Mouse (Mus musculus) urinary bladder, postnatal 4 days (tissue): ENCODE results near the gene Cep63.

Experiments used
- DNase-seq, 2 experiments: peaks; one replicate each; pipeline ENCODE4 v3.0.0; 2021 to 2022; ENCODE audit warnings: low spot score in 2 of 2

Cep63 gene

GRCm38 (mm10) chr9:102625983-102626838 lies at the start of gene Cep63, which contains the start of gene Anapc13:
Cep63 (minus strand) TSS chr9:102626534.
Anapc13 (plus strand) TSS chr9:102626296.
- DNase-seq = peak; percentile 96 to 99

- DNase-seq = no peak
Observed at GRCm38 (mm10) chr9:102675922-102676321, 49.6 kb upstream of the Cep63 start.

DNA sequence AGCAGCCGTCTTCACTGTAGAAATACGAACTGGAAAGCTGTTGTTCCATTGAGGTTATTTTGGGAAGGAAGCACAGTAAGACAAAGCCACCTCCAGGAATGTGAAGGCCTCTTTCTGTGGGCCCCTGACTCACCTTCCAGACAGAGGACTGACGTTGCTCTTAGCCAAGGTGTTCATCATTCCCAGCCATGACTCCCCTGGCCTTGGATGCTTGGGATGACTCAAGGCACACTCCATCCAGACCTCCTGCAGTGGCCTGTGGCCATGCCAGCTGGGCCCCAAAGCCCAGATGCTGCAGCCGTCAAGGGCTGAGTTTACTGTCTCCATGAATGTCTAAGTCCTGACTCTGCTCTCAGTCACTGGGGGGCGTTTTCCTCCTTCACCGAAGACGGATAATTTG lies 47.0 kb upstream of the Cep63 start:
- no peak for DNase-seq

DNA sequence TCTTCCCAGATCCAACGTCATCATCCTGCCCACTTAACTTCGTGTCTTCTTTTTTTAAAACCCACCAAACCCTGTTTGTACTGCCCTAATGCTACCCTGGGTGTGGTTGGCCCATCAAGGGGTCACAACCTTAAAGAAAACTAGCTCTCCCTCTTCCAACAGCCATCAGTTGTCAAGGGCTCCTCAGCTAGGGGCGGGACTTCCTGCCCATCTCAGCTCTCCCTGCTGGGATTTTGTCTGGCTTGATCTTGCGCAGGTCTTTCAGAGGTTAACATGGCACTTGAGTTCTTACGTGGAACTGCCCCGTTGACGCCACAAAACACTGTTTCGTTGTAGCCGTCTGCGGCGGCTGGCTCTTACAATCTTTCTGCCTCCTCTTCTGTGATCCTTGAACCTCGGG lies 42.6 kb upstream of the Cep63 start:
- no peak for DNase-seq

- DNase-seq = no peak
Observed at GRCm38 (mm10) chr9:102668115-102668514, 41.8 kb upstream of the Cep63 start.

GRCm38 (mm10) chr9:102656355-102657095 lies 30.2 kb upstream of the Cep63 start:
- no peak for DNase-seq

- DNase-seq = no peak
Observed at GRCm38 (mm10) chr9:102651199-102651720, 24.9 kb upstream of the Cep63 start.

GRCm38 (mm10) chr9:102650637-102651036 lies 24.3 kb upstream of the Cep63 start:
- no peak for DNase-seq

GRCm38 (mm10) chr9:102649917-102650527 lies 23.7 kb upstream of the Cep63 start:
- DNase-seq = no peak

GRCm38 (mm10) chr9:102647010-102647409 lies 20.7 kb upstream of the Cep63 start:
- DNase-seq = no peak

GRCm38 (mm10) chr9:102645119-102645695 lies 18.9 kb upstream of the Cep63 start:
- no peak for DNase-seq

- peak; percentile 78 to 83 for DNase-seq
Observed at GRCm38 (mm10) chr9:102643486-102644101, 17.3 kb upstream of the Cep63 start.

DNA sequence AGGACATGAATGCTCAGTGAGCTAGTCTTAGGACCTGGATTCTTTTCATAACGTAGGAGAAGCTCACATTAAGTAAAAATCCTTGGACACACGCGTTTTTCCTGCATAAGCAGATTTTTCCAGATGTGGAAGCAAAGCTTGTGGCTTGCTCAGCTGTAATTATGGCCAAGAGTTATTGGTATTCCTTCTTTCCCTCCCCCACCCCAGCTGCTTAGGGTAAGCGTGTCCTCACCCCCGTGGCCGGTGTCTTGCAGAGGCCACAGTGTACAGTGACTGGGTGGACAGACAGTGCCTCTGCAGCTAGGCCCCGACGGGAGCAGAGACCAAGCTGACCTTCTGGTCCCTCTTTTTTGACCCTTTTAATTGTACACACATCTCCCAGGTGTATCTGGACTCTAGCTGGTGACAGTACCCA lies 16.7 kb upstream of the Cep63 start:
- DNase-seq = no peak

GRCm38 (mm10) chr9:102641531-102641930 lies 15.2 kb upstream of the Cep63 start:
- no peak for DNase-seq

- DNase-seq = no peak
Observed at GRCm38 (mm10) chr9:102639510-102639909, 13.2 kb upstream of the Cep63 start.

DNA sequence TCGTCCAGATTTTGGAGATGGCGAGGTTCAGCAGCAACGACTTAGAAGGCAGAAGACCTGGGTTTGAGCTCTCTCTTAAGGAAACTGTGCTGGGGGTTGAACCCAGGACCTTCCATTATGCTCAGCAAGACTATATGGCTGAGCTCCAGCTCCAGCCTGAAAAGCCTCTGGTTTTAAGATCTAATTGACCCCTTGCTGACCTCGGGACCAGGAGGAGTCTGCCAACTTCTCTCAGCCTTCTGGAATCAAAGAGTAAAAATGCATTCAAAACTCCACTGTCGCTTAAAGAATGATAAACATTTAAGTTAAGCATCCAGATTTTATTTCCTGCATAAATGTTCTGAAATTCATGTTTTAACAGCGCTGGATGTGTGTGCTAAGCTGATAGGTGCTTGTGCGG lies 12.6 kb upstream of the Cep63 start:
- no peak for DNase-seq

GRCm38 (mm10) chr9:102637115-102637514 lies 10.8 kb upstream of the Cep63 start:
- DNase-seq = no peak

DNA sequence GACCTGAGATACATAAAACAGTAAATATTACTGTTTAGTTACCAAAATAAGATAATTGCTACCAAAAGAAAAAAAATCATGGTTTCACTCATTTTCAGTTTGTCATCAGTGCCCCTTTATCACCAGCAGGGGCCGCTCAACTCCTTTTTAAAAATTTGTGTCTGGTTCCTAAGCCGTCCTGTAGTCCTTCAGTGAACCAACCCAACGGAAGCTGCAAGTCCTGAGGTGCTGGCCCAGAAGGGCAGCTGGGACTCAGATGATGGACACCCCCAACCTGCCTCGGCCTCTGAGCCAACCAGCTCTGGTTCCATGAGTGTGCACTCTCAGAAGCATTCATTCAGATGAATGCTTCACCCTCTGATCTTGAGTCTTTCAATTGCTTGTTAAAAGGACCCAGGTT lies 10.2 kb upstream of the Cep63 start:
- peak in 1 of 2 experiments; percentile 64 for DNase-seq

DNA sequence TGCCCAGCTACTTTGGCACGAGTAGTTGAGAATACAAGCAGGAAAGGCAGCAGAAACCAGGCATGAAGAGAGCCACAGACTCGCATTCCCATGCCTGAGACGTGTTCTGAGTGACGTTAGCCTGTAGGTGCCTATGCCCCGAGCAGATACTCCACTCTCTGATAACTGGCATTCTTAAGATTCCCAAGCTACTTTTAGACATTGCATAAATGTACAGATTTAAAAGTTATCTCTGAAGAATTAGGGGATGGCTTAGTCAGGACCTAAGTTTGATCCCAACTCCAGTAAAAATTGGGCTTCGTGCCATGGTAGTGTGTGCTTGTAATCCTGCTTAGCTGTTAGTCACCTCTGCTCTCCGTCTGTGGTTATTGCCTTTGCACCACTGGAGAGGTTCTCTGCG lies 8.1 kb upstream of the Cep63 start:
- no peak for DNase-seq

DNA sequence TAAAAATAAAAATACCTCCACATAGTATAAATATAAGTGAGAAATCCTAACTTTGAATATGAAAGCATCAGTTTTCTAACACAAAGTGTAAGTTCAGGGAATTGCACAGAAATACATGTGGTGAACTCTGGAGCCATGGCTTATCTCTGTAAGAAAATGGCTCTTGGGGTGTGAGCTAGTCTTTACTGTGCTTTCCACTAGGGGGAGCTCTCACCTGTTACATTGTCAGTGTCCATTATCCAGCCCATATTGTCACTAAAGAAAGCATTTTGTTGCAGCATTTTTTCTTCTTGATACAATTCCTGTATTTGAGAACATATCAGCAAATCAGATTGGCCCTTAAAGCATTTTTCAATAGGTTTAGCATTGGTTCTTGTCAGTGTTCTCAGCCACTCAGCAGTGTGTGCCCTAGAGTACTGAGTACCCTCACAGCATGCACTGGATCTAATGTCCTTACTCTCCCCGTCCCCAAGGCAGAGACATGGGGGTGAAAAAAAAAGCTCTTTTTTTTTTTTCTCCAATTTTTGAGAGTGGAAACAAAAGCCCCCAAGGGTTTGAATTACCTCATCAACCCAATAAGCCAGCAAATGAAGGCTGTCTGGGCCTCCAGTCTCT lies 6.7 kb upstream of the Cep63 start:
- no peak for DNase-seq

DNA sequence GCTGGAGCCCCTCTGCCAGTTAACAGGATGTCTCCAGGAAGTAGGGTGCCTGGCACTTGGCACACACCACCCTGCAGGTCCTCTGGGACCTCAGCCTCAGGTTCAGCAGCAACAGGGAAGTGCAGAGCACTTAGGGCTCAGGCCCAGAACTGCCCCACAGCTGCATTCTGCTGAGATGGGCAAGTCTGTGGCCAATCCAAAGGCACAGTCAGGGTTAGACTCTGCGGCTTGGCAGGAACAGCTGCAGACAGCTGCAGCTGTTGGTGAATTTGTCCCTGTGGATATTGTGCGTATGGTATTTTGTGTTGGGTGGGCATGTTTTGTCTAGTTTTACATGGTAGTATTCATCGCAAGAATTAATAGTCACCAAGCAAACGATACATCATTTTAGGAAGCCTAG lies 5.8 kb upstream of the Cep63 start:
- DNase-seq = no peak
